Mouse (Mus musculus) CH12.LX (cell line): Measurements from ENCODE around the gene D330045A20Rik. TPM values are rescaled to one million over a fixed set of nuclear protein-coding genes. Genes with fewer than 3 reads are reported as not detected.

ENCODE experiments used
- DNase-seq: peaks from one replicate; pipeline ENCODE4 v3.0.0-alpha.2; 2013; ENCODE audit errors: extremely low read depth
- H3K27ac ChIP-seq: 2 replicates; pipeline ENCODE4 v1.5.1; 2012; ENCODE audit warnings: low read depth, mild to moderate bottlenecking, control low read depth, moderate library complexity; ENCODE audit not compliant: insufficient read depth
- H3K27me3 ChIP-seq: replicated peaks from 2 replicates; pipeline ENCODE3; 2012; ENCODE audit warnings: inconsistent platforms
- H3K36me3 ChIP-seq, 2 experiments: replicated peaks in 1 of 2; 2 replicates each; pipeline versions ENCODE3 to v1.6.1; 2012; ENCODE audit warnings: inconsistent platforms in 1 of 2, low read length in 1 of 2, mild to moderate bottlenecking in 1 of 2, mixed read lengths in 1 of 2, moderate library complexity in 1 of 2; ENCODE audit not compliant: control insufficient read depth in 1 of 2, insufficient read depth in 1 of 2
- H3K4me1 ChIP-seq, 2 experiments: 2 replicates each; pipeline ENCODE4 v1.6.1; 2012; ENCODE audit warnings: inconsistent platforms in 1 of 2, moderate library complexity in 1 of 2; ENCODE audit not compliant: insufficient read depth in 2 of 2, control insufficient read depth in 1 of 2
- H3K4me2 ChIP-seq: 2 replicates; pipeline ENCODE4 v1.6.1; 2012; ENCODE audit warnings: low read depth, mild to moderate bottlenecking, control low read depth; ENCODE audit not compliant: poor library complexity, insufficient read depth, severe bottlenecking
- H3K4me3 ChIP-seq, 3 experiments: fragments of 150-350 bp in 1 of 3; sonication (generic) in 1 of 3; replicated peaks in 1 of 3; 2 replicates each; pipeline versions ENCODE3 to v1.5.1; 2011 to 2012; ENCODE audit warnings: low read depth in 2 of 3, low read length in 2 of 3, mild to moderate bottlenecking in 2 of 3, moderate library complexity in 2 of 3, control low read depth in 1 of 3, improper control_type of control experiment in 1 of 3, inconsistent platforms in 1 of 3, mixed read lengths in 1 of 3; ENCODE audit not compliant: poor library complexity in 1 of 3
- H3K79me2 ChIP-seq: replicated peaks from 2 replicates; pipeline ENCODE4 v1.6.1; 2012; ENCODE audit warnings: mild to moderate bottlenecking, moderate library complexity; ENCODE audit not compliant: control insufficient read depth, poor library complexity, insufficient read depth, severe bottlenecking; ENCODE audit errors: extremely low read depth
- H3K9ac ChIP-seq: 2 replicates; pipeline ENCODE4 v1.6.1; 2012; ENCODE audit warnings: low read depth, mild to moderate bottlenecking, control low read depth, moderate library complexity; ENCODE audit not compliant: insufficient read depth
- H3K9me3 ChIP-seq: replicated peaks from 2 replicates; pipeline ENCODE3; 2012; ENCODE audit warnings: low read length, inconsistent platforms, mixed read lengths
- CHD2 ChIP-seq: IDR thresholded peaks from 2 replicates; pipeline ENCODE4 v1.6.1; 2011; ENCODE audit warnings: low read length, improper control_type of control experiment
- E2F4 ChIP-seq: IDR thresholded peaks from 2 replicates; pipeline ENCODE4 v1.6.1; 2011; ENCODE audit warnings: low read depth, low read length, improper control_type of control experiment; ENCODE audit not compliant: insufficient replicate concordance
- ELF1 ChIP-seq: IDR thresholded peaks from 2 replicates; pipeline ENCODE4 v1.6.1; 2014; ENCODE audit warnings: low read depth, mild to moderate bottlenecking, inconsistent platforms, low read length, improper control_type of control experiment
- ETS1 ChIP-seq: conservative IDR thresholded peaks from 2 replicates; pipeline ENCODE4 v1.6.1; 2012; ENCODE audit warnings: low read depth, mild to moderate bottlenecking, inconsistent platforms, low read length, improper control_type of control experiment, moderate library complexity
- GABPA ChIP-seq: IDR thresholded peaks from 2 replicates; pipeline ENCODE4 v1.6.1; 2012; ENCODE audit warnings: low read depth, low read length, improper control_type of control experiment, inconsistent platforms; ENCODE audit not compliant: insufficient replicate concordance
- HCFC1 ChIP-seq: IDR thresholded peaks from 2 replicates; pipeline ENCODE4 v1.6.1; 2012; ENCODE audit warnings: low read depth, mild to moderate bottlenecking, inconsistent platforms, low read length, improper control_type of control experiment
- IRF4 ChIP-seq: IDR thresholded peaks from 2 replicates; pipeline ENCODE4 v1.6.1; 2014; ENCODE audit warnings: low read depth, mild to moderate bottlenecking, inconsistent platforms, low read length, improper control_type of control experiment
- KAT2A ChIP-seq: IDR thresholded peaks from 2 replicates; pipeline ENCODE4 v1.6.1; 2012; ENCODE audit warnings: low read length, improper control_type of control experiment, inconsistent platforms; ENCODE audit not compliant: insufficient replicate concordance
- MAZ ChIP-seq: IDR thresholded peaks from 2 replicates; pipeline ENCODE4 v1.6.1; 2012; ENCODE audit warnings: low read depth, mild to moderate bottlenecking, inconsistent platforms, low read length, improper control_type of control experiment, moderate library complexity
- MYC ChIP-seq: IDR thresholded peaks from 2 replicates; pipeline ENCODE4 v1.6.1; 2011; ENCODE audit warnings: low read depth, mild to moderate bottlenecking, improper control_type of control experiment, low read length
- RAD21 ChIP-seq: IDR thresholded peaks from 2 replicates; pipeline ENCODE4 v1.6.1; 2011; ENCODE audit warnings: low read depth, mild to moderate bottlenecking, low read length, improper control_type of control experiment, moderate library complexity
- RCOR1 ChIP-seq: conservative IDR thresholded peaks from 2 replicates; pipeline ENCODE4 v1.6.1; 2012; ENCODE audit warnings: low read depth, mild to moderate bottlenecking, inconsistent platforms, low read length, improper control_type of control experiment
- TBP ChIP-seq: conservative IDR thresholded peaks from 2 replicates; pipeline ENCODE4 v1.6.1; 2011; ENCODE audit warnings: low read depth, low read length, improper control_type of control experiment
- USF1 ChIP-seq: IDR thresholded peaks from 2 replicates; pipeline ENCODE4 v1.6.1; 2014; ENCODE audit warnings: low read depth, mild to moderate bottlenecking, inconsistent platforms, low read length, improper control_type of control experiment
- USF2 ChIP-seq: conservative IDR thresholded peaks from 2 replicates; pipeline ENCODE4 v1.6.1; 2011; ENCODE audit warnings: low read depth, low read length, improper control_type of control experiment
- ZKSCAN1 ChIP-seq: IDR thresholded peaks from 2 replicates; pipeline ENCODE4 v1.6.1; 2012; ENCODE audit warnings: low read depth, inconsistent platforms, low read length, improper control_type of control experiment, borderline replicate concordance
- dilution Hi-C: fragments of 300-500 bp; cut with MboI; formaldehyde crosslinking; loops from 2 replicates; pipeline ENCODE4 v1.14.3; 2020; ENCODE audit warnings: low sequenced_read_pairs; ENCODE audit not compliant: extremely low pct_unique_long_range_greater_than_20kb, extremely low pct_ligation_motif_present
- in situ Hi-C: fragments of 300-500 bp; cut with MboI; formaldehyde crosslinking; loops from 3 replicates; pipeline ENCODE4 v1.14.3; 2019; ENCODE audit warnings: low sequenced_read_pairs, low pct_ligation_motif_present, low pct_unique_long_range_greater_than_20kb, mixed read lengths
- polyA plus RNA-seq: library from polyadenylated mRNA; unstranded; fragments of >175 nt; gene quantifications from 2 replicates; pipeline ENCODE4 v1.2.1, GENCODE M21; 2012; ENCODE audit warnings: low read depth; ENCODE audit not compliant: insufficient read length
- total RNA-seq, 2 experiments: library from RNA; depleted of rRNA; stranded (reverse); fragments of 300-350 nt in 1 of 2; fragments of >200 nt in 1 of 2; gene quantifications; 2 replicates each; pipeline ENCODE4 v1.2.3; 2012 to 2014

The D330045A20Rik gene
- total and polyA plus RNA-seq, 3 experiments, result not detected

DNA sequence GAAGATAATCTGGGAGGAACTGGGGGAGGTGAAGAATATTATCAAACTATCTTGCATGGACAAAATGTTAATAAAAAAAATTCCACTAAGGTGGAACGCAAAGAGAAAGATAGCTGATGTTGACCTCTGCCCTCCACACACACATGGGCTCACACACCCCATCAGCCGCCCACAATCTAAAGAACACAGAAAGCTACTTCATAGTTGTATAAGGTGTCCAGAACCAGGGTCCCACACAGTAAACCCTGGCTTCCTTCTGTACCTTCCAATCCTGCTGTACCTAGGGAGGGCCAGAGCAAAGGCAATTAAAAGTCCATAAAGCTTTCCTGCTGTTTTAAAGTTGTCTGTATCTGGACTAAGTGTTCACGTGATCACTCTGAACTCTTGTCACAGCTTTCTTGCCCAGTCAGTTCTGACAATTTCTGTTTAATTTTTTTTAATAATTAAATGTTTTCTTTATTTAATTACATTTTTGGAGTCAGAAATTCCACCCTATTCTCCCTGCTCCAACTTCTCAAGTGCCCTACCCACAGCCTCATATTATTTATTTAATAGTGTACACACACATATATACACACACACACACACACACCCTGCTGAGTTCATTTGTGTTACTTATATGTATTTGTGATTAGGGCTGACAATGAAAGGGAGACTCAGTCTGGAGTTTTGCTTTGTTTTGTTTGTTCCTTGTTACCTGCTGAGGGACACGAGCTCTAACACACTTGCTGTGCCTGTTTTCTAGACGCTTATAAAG, 57.7 kb downstream of the D330045A20Rik start:
- Histone ChIP-seq H3K27me3 (no peaks in the 10 kb centered on the region), H3K9ac (no peak overlapping the region), H3K4me3 (no peak overlapping the region), H3K79me2 (no peaks in the 10 kb centered on the region), H3K4me1 (no peaks in the 10 kb centered on the region), H3K27ac (no peak overlapping the region), H3K36me3 (no peaks in the 10 kb centered on the region), H3K4me2 (no peak overlapping the region), H3K9me3 (no peaks in the 10 kb centered on the region)
- dilution Hi-C loops, result no loop called here
- in situ Hi-C loops, result no loop called here
- DNase-seq, result no peak
- no peak for TF ChIP-seq HCFC1
- no peak for TF ChIP-seq USF2
- TF ChIP-seq ZKSCAN1, result no peak
- TF ChIP-seq MYC, result no peak

DNA sequence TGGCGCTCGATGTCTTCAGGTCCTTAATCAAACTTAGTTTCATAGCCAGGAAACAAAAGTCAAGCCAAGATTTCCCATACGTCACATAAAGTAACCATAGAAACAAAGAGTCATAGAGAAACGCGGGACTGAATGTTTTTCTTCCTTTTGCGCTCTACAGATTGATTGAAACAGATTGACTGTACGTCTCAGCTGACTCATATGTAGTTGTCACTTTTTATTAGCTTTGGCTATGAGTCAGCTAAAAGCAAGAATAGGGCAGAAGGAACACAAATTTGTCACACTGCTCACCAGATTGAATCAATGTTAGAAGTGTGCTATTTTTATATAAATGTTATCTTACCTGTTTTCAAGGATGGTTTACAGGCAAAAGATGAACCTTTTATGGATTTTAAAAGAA, 63.6 kb downstream of the D330045A20Rik start:
- in situ Hi-C loops, result no loop called here

DNA sequence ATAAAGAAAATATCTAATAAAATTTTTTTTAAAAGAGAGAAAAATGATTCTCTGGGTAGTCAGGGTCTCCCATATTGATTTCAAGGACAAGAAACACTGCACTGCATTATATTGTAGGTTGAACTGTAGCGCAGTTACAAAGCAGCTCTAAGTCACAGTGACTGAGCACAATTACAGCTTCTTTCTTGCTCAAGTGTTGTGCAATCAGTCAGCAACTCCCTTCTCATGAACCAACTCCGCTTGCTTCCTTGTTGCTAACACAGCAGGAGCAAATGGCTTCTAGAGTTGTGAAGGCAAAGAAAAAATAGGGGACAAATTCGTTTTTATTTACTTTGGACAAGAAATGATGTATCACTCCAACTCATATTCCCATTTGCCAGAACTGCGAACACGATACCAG, 70.3 kb downstream of the D330045A20Rik start:
- H3K4me2 ChIP-seq, result no peak overlapping the region
- H3K27ac ChIP-seq, result no peak overlapping the region
- no peak for DNase-seq
- no peaks in the 10 kb centered on the region for H3K4me1 ChIP-seq
- H3K36me3 ChIP-seq, result no peaks in the 10 kb centered on the region
- no peak overlapping the region for H3K9ac ChIP-seq
- dilution Hi-C loops, result no loop called here
- no peaks in the 10 kb centered on the region for H3K9me3 ChIP-seq
- no peak overlapping the region for H3K4me3 ChIP-seq
- in situ Hi-C loops, result no loop called here
- H3K27me3 ChIP-seq, result no peaks in the 10 kb centered on the region
- TF ChIP-seq ELF1, result no peak
- TF ChIP-seq ETS1, result no peak
- TF ChIP-seq TBP, result no peak
- no peak for TF ChIP-seq GABPA
- no peak for TF ChIP-seq RAD21
- no peak for TF ChIP-seq USF1
- no peak for TF ChIP-seq MYC
- no peak for TF ChIP-seq RCOR1
- no peak for TF ChIP-seq E2F4
- TF ChIP-seq, all 38 proteins: peak for 0
- H3K79me2 ChIP-seq, result no peaks in the 10 kb centered on the region

More for the DNA sequence above, 63.6 kb downstream of the D330045A20Rik start:
- no peak for DNase-seq
- Histone ChIP-seq H3K79me2 (no peaks in the 10 kb centered on the region), H3K4me1 (no peaks in the 10 kb centered on the region), H3K36me3 (no peaks in the 10 kb centered on the region), H3K9ac (no peak overlapping the region), H3K9me3 (no peaks in the 10 kb centered on the region), H3K27me3 (no peaks in the 10 kb centered on the region), H3K4me3 (no peak overlapping the region), H3K4me2 (no peak overlapping the region), H3K27ac (no peak overlapping the region)
- TF ChIP-seq IRF4, result no peak
- no peak for TF ChIP-seq MAZ
- no peak for TF ChIP-seq RCOR1
- TF ChIP-seq MYC, result no peak
- no peak for TF ChIP-seq KAT2A
- TF ChIP-seq ZKSCAN1, result no peak
- no peak for TF ChIP-seq CHD2
- dilution Hi-C loops, result no loop called here
